Mouse (Mus musculus): ENCODE results near the gene Nup160.

Gene Nup160

GRCm38 (mm10) chr2:90745053-90745678, 68.2 kb downstream of the Nup160 start, which contains the start of gene Fnbp4:
TSS of gene Fnbp4 (plus strand) at chr2:90745370.
- DNase-seq (ENCODE audit: low spot score in 2 of 2): peak; percentile 99

GRCm38 (mm10) chr2:90745740-90746537, 68.9 kb downstream of the Nup160 start:
- peak; percentile 41 to 47 for DNase-seq (ENCODE audit: low spot score in 2 of 2)

GRCm38 (mm10) chr2:90746538-90746865, 69.5 kb downstream of the Nup160 start:
- no peak for DNase-seq (ENCODE audit: low spot score in 2 of 2)

GRCm38 (mm10) chr2:90747131-90747530, 70.1 kb downstream of the Nup160 start:
- no peak for DNase-seq (ENCODE audit: low spot score in 2 of 2)

GRCm38 (mm10) chr2:90749676-90750459, 72.9 kb downstream of the Nup160 start:
- DNase-seq (ENCODE audit: low spot score in 2 of 2): no peak

GRCm38 (mm10) chr2:90753565-90753964, 76.5 kb downstream of the Nup160 start:
- no peak for DNase-seq (ENCODE audit: low spot score in 2 of 2)

- no peak for DNase-seq (ENCODE audit: low spot score in 2 of 2)
Measured at GRCm38 (mm10) chr2:90754188-90754587, 77.2 kb downstream of the Nup160 start.

GRCm38 (mm10) chr2:90765123-90765522, 88.1 kb downstream of the Nup160 start:
- no peak for DNase-seq (ENCODE audit: low spot score in 2 of 2)

GRCm38 (mm10) chr2:90781323-90781722, 104.3 kb downstream of the Nup160 start:
- no peak for DNase-seq (ENCODE audit: low spot score in 2 of 2)

GRCm38 (mm10) chr2:90781938-90782337, 104.9 kb downstream of the Nup160 start:
- DNase-seq (ENCODE audit: low spot score in 2 of 2): no peak

GRCm38 (mm10) chr2:90782458-90782857, 105.4 kb downstream of the Nup160 start, which contains the start of gene Agbl2:
TSS of gene Agbl2 (plus strand) at chr2:90782727.
- no peak for DNase-seq (ENCODE audit: low spot score in 2 of 2)

- DNase-seq (ENCODE audit: low spot score in 2 of 2): no peak
Measured at GRCm38 (mm10) chr2:90782901-90783486, 106.0 kb downstream of the Nup160 start.
